Mouse (Mus musculus) brain, embryonic 14.5 days (tissue): ENCODE results near the gene Arsa. TPM values are rescaled to one million over a fixed set of nuclear protein-coding genes. Genes with fewer than 3 reads are reported as not detected.

Experiments used
- DNase-seq: peaks from one replicate; pipeline ENCODE4 v3.0.0-alpha.2; 2011; ENCODE audit warnings: low read depth
- CTCF ChIP-seq: fragments of 200-500 bp; IDR thresholded peaks from 2 replicates; pipeline ENCODE4 v1.5.1; 2012; ENCODE audit warnings: inconsistent platforms, mild to moderate bottlenecking, moderate library complexity, borderline replicate concordance; ENCODE audit not compliant: insufficient read depth, insufficient read length; ENCODE audit errors: extremely low read depth
- POLR2A ChIP-seq: fragments of 200-500 bp; IDR thresholded peaks from 2 replicates; pipeline ENCODE4 v1.6.1; 2012; ENCODE audit warnings: mild to moderate bottlenecking, inconsistent platforms, borderline replicate concordance; ENCODE audit not compliant: poor library complexity, insufficient read depth, insufficient read length, severe bottlenecking; ENCODE audit errors: extremely low read depth
- polyA plus RNA-seq: library from polyadenylated mRNA; depleted of rRNA; stranded (reverse); fragments of >200 nt; gene quantifications from 2 replicates; pipeline ENCODE4 v1.2.3, GENCODE M21; 2012; rRNA removed

The Arsa gene
- polyA plus RNA-seq = 25.3 and 28.6 TPM in 2 replicates

- TF ChIP-seq POLR2A = no peak
- no peak for DNase-seq
These were observed at the start of gene Arsa for GRCm38 (mm10) chr15:89477091-89477491. TSS of gene Arsa (minus strand) at chr15:89477425.

DNA sequence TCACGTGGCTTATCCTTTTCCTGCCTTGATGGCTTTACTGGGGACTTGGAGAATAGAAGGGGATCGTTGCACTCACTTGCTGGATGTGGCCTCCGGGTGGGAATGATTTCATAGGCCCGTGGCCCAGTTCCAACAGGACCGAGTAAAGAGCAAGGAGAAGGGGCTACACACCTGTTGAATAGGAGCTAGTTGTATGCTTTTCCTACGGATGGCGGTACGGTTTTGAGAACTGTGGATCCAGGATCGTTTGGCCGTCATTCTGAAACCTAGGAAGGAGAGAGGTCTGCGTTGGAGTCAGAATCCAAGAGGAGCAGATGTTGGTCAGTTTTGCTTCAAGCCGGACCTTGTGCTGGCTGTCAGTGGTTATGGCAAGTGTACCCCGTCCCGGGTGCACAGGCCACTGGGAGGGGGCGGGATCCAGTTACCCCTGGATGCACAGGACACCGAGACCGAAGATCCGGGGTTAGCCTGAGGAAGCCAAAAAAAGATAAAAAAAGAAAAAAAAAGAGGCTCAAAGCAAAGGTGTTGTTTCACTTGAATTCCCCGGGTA, 49.6 kb upstream of the Arsa start:
- TF ChIP-seq POLR2A (no peak), CTCF (no peak)
- DNase-seq = no peak

DNA sequence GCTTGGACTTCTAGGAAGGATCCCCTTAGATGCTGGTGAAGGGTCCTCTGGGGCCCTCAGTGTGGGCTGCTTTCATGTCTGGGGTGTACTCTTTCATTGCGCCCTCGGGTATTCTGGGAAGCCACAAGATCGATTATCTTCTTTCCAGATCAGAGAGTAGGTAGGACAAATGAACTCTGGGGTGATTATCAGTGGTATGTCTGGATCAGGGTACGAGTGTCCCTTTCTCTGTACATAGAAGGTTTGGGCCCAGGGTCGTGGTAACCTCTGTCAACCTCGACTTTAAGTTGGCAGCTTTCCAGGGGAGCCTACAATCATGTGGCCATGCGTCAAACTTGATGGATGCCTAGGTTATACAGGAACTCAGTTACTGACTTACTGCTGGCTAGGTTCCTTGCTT, 48.7 kb upstream of the Arsa start:
- TF ChIP-seq POLR2A (no peak), CTCF (no peak)
- DNase-seq = no peak

DNA sequence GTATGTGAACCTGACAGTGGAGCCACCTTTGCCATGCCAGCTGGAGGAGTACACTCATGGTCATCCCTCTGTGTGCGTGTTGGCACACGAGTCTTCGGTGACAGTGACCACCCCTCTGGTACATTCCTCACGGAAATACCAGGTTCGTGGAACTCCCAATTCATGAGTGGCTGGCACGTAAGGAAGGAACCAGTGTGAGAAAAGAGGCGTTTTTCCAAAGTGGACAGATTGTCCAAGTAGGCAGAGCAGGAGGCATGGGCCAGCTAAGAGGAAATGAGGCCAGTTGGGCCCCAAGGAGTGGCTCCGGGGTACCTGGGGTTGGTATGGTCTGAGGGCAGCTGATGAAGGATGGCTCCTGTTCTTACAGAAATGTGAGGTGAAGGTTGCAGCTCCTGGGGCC, 48.2 kb upstream of the Arsa start:
- no peak for DNase-seq
- TF ChIP-seq POLR2A (no peak), CTCF (no peak)

DNA sequence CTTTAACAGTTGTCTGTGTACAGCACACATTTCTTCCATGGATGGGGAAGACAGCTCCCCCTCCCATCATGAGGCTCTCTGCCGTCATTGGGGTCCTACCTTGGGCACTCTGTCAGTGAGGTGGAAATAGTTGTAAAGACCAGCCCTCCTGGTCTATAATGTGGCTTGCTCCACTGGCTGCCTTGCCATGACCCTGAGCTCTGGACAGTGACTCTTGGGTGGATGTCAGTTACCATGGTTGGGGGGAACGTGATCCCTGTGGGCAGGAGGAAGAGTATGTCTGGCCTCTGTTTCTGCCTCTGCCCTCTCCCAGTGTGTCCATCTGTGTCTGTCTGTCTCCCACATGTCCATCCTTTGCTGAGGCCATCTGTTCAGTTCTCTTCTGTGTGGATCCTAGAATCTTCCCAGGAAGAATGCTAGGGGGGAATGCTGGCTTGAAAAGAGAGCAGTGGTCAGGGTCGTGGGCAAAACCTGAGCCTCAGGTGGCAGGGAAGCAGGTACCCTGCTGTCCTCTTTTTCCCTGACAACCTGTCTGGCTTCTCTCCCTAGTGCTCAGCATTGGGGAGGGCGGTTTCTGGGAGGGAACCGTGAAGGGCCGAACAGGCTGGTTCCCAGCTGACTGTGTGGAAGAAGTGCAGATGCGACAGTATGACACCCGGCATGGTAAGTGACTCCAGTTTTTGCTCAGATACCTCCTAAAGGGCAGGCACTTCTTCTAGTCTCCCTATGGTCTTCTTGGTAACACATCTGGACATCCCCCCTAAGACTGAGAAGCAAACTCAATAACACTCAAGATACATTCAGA, 47.6 kb upstream of the Arsa start:
- TF ChIP-seq CTCF = no peak
- no peak for TF ChIP-seq POLR2A
- no peak for DNase-seq

DNA sequence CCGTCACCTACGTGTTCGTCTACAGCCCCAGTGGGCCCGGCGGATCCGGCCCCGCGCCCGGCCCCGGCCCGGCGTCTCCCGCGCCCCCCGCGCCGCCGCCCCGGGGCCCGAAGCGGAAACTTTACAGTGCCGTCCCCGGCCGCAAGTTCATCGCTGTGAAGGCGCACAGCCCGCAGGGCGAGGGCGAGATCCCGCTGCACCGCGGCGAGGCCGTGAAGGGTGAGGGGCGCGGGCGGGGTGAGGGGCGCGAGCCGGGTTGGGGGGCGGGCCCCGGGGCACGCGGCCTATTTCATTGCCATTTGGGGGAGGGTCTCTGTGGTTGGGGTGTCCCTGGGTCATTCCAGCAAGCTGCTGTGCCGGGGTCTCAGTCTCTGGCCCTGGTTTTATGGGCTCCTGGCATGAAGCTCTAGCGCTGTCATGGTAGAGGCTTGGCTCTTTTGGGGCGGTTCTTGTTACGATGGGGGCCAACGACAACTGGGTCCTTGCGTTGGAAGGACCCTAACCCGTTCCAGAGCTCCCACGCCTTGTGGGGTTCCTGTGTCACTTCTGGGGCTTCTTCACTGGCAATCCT, 46.9 kb upstream of the Arsa start:
- no peak for DNase-seq
- no peak for TF ChIP-seq CTCF
- TF ChIP-seq POLR2A = no peak

GRCm38 (mm10) chr15:89523283-89523832, 46.1 kb upstream of the Arsa start:
- DNase-seq = no peak
- TF ChIP-seq POLR2A (no peak), CTCF (no peak)

DNA sequence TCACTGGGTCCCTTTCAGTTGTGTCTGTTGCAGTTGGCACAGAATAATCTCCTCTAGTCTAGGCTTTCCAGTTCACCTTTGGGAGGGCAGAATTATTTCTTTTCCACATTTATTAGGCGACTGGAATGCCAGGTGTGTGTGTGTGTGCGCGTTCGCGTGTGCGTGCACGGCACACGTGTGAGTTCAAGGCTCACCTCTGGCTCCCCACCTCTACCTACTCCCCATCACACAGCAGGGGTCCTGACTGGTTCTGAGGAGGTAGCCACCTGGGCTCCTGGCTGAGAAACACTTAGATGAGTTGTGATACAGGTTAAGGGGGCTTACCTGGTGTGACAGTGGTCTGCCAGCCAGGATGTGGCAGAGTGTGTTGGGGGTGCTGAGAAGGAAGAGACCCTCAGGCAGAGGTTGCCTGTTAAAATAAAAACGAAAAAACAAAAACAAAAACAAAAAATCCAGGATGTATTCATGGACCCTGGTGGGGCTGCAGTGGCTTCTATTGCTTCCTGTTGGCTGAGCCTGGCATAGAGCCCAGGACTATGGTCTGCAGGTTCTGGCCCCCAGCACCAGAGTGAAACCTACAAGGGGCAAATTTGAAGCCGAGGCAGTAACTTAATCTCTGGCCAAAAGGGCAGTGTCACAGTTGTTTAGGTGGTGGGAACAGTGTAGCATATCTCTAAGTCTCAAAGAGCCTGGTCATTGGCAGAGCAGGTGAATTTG, 45.5 kb upstream of the Arsa start:
- no peak for DNase-seq
- no peak for TF ChIP-seq CTCF
- TF ChIP-seq POLR2A = no peak

- TF ChIP-seq CTCF (no peak), POLR2A (no peak)
- DNase-seq = no peak
These were observed 44.7 kb upstream of the Arsa start for GRCm38 (mm10) chr15:89521951-89522350.

GRCm38 (mm10) chr15:89512679-89513078, 35.5 kb upstream of the Arsa start:
- DNase-seq = no peak
- TF ChIP-seq POLR2A = no peak
- TF ChIP-seq CTCF = no peak

DNA sequence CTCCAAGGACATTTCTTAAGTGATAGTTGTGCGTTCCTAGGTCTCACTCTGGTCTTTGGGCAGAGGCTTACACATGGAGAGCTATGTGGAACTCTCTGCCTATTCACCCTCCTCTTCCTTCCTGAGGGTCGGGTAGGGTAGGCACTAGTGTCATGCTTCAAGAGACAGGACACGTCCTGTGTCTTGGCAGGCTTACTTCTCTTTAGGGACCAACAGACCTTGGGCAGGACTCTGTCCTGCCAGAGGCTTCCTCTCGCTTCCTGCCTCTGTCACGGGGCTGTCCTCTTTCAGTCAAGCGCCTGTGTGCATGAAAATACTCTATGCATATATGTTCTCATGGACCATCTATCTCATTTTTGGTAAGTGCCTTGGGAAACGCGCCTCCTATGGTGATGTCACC, 30.5 kb upstream of the Arsa start:
- no peak for TF ChIP-seq CTCF
- TF ChIP-seq POLR2A = no peak
- DNase-seq = no peak
